Mouse (Mus musculus) embryo, embryonic 11 days (tissue): ENCODE data around the gene Nfkb1.
A peak's percentile ranks its signal among the peaks of the same experiment; 100 is the strongest.

ENCODE experiments used
- DNase-seq: peaks from one replicate; pipeline ENCODE4 v3.0.0-alpha.2; 2015

The Nfkb1 gene

GRCm38 (mm10) chr3:135699523-135700264, 8.3 kb upstream of the Nfkb1 start:
- DNase-seq: no peak

- no peak for DNase-seq
These were observed 7.2 kb upstream of the Nfkb1 start for GRCm38 (mm10) chr3:135698466-135698975.

- DNase-seq: no peak
These were observed 4.9 kb upstream of the Nfkb1 start for GRCm38 (mm10) chr3:135696262-135696661.

- DNase-seq: no peak
These were observed 1.7 kb upstream of the Nfkb1 start for GRCm38 (mm10) chr3:135692999-135693398.

- DNase-seq: peak; percentile 72
These were observed 668 bp downstream of the Nfkb1 start for GRCm38 (mm10) chr3:135690568-135691190.

- DNase-seq: no peak
These were observed 1.4 kb downstream of the Nfkb1 start for GRCm38 (mm10) chr3:135689773-135690567.

- DNase-seq: no peak
These were observed 2.2 kb downstream of the Nfkb1 start for GRCm38 (mm10) chr3:135688970-135689772.

GRCm38 (mm10) chr3:135687965-135688364, 3.4 kb downstream of the Nfkb1 start:
- DNase-seq: no peak

- DNase-seq: no peak
These were observed 4.9 kb downstream of the Nfkb1 start for GRCm38 (mm10) chr3:135686419-135686818.

- DNase-seq: no peak
These were observed 8.1 kb downstream of the Nfkb1 start for GRCm38 (mm10) chr3:135683275-135683674.

GRCm38 (mm10) chr3:135682240-135682639, 9.1 kb downstream of the Nfkb1 start:
- no peak for DNase-seq

GRCm38 (mm10) chr3:135681272-135681783, 10.0 kb downstream of the Nfkb1 start:
- DNase-seq: no peak

GRCm38 (mm10) chr3:135680213-135680843, 11.0 kb downstream of the Nfkb1 start:
- no peak for DNase-seq

- no peak for DNase-seq
These were observed 14.3 kb downstream of the Nfkb1 start for GRCm38 (mm10) chr3:135677064-135677463.

GRCm38 (mm10) chr3:135676364-135676763, 15.0 kb downstream of the Nfkb1 start:
- DNase-seq: no peak

- no peak for DNase-seq
These were observed 15.9 kb downstream of the Nfkb1 start for GRCm38 (mm10) chr3:135675480-135675879.

GRCm38 (mm10) chr3:135674716-135675392, 16.5 kb downstream of the Nfkb1 start:
- no peak for DNase-seq

- DNase-seq: no peak
These were observed 17.7 kb downstream of the Nfkb1 start for GRCm38 (mm10) chr3:135673695-135674094.

GRCm38 (mm10) chr3:135673041-135673440, 18.3 kb downstream of the Nfkb1 start:
- DNase-seq: no peak

- DNase-seq: no peak
These were observed 19.2 kb downstream of the Nfkb1 start for GRCm38 (mm10) chr3:135672135-135672534.

- no peak for DNase-seq
These were observed 20.5 kb downstream of the Nfkb1 start for GRCm38 (mm10) chr3:135670869-135671268.
